Mouse (Mus musculus) ES-E14 (cell line): ENCODE measurements around the gene Acot7. TPM values are rescaled to one million over a fixed set of nuclear protein-coding genes. Genes with fewer than 3 reads are reported as not detected.

Experiments
- DNase-seq: peaks from one replicate; pipeline ENCODE4 v3.0.0-alpha.2; 2013; ENCODE audit warnings: low read depth, low spot score
- H3K27ac ChIP-seq: 2 replicates; pipeline ENCODE4 v1.5.1; 2012; ENCODE audit warnings: low read depth, mild to moderate bottlenecking, low read length, moderate library complexity, mixed read lengths; ENCODE audit not compliant: poor library complexity, insufficient read depth, severe bottlenecking
- H3K36me3 ChIP-seq: 2 replicates; pipeline ENCODE4 v1.6.1; 2012; ENCODE audit warnings: mild to moderate bottlenecking, low read length, moderate library complexity, mixed read lengths; ENCODE audit not compliant: control insufficient read depth, poor library complexity, insufficient read depth, severe bottlenecking
- H3K4me1 ChIP-seq, 2 experiments: fragments of 150-350 bp in 1 of 2; sonication (generic) in 1 of 2; 2 replicates each; pipeline ENCODE4 v1.6.1; 2012; ENCODE audit warnings: low read length in 2 of 2, mild to moderate bottlenecking in 1 of 2, mixed read lengths in 1 of 2; ENCODE audit not compliant: control insufficient read depth in 2 of 2, insufficient read depth in 2 of 2, poor library complexity in 1 of 2
- H3K4me3 ChIP-seq, 2 experiments: fragments of 150-350 bp in 1 of 2; sonication (generic) in 1 of 2; 2 replicates each; pipeline ENCODE4 v1.5.1; 2012; ENCODE audit warnings: low read length in 2 of 2, low read depth in 1 of 2, mild to moderate bottlenecking in 1 of 2, mixed read lengths in 1 of 2; ENCODE audit not compliant: insufficient read depth in 1 of 2, poor library complexity in 1 of 2, severe bottlenecking in 1 of 2
- H3K9ac ChIP-seq: 2 replicates; pipeline ENCODE4 v1.6.1; 2012; ENCODE audit warnings: low read depth, mild to moderate bottlenecking, low read length, mixed read lengths; ENCODE audit not compliant: poor library complexity, insufficient read depth, severe bottlenecking
- H3K9me3 ChIP-seq: fragments of 150-350 bp; sonication (generic); 2 replicates; pipeline ENCODE4 v1.6.1; 2012; ENCODE audit warnings: low read depth, mild to moderate bottlenecking, low read length; ENCODE audit not compliant: control insufficient read depth, insufficient read depth
- CHD2 ChIP-seq: IDR thresholded peaks from 2 replicates; pipeline ENCODE4 v1.6.1; 2014; ENCODE audit warnings: mild to moderate bottlenecking, low read depth, low read length, inconsistent platforms
- HCFC1 ChIP-seq: IDR thresholded peaks from 2 replicates; pipeline ENCODE4 v1.6.1; 2012; ENCODE audit warnings: low read length, inconsistent platforms, borderline replicate concordance; ENCODE audit not compliant: insufficient read depth
- MAFK ChIP-seq: IDR thresholded peaks from 2 replicates; pipeline ENCODE4 v1.6.1; 2014; ENCODE audit warnings: mild to moderate bottlenecking, low read depth, low read length, inconsistent platforms; ENCODE audit not compliant: insufficient read depth
- ZC3H11A ChIP-seq: IDR thresholded peaks from 2 replicates; pipeline ENCODE4 v1.6.1; 2012; ENCODE audit warnings: low read depth, mild to moderate bottlenecking, inconsistent platforms, low read length, borderline replicate concordance
- ZNF384 ChIP-seq: IDR thresholded peaks from 2 replicates; pipeline ENCODE4 v1.6.1; 2012; ENCODE audit warnings: low read depth, low read length, inconsistent platforms
- in situ Hi-C, 2 experiments: fragments of 600-800 bp; cut with MboI; formaldehyde crosslinking; loops; one replicate each; pipeline ENCODE4 v1.15.1; 2025; ENCODE audit warnings: low sequenced_read_pairs in 2 of 2, inconsistent platforms in 1 of 2; ENCODE audit not compliant: unreplicated experiment in 2 of 2
- total RNA-seq: library from RNA; depleted of rRNA; stranded (reverse); fragments of 300-350 nt; gene quantifications from 2 replicates; pipeline ENCODE4 v1.2.3, GENCODE M21; 2012

Acot7 gene
- total RNA-seq, 1 experiment, result 51.9 TPM

- Histone ChIP-seq H3K27ac (no peak overlapping the region; the same call in 1 of the 2 replicates), H3K9me3 (no peaks in the 10 kb centered on the region), H3K4me3 (peak overlapping the region; percentile 71 to 84), H3K36me3 (peaks cover 11% of the 10 kb centered on the region), H3K9ac (peak overlapping the region; percentile 76; the same call in 1 of the 2 replicates), H3K4me1 (peaks cover 4 to 25% of the 10 kb centered on the region in 2 experiments; a peak in 3 of 4 replicates)
- DNase-seq, result no peak
- in situ Hi-C loops, result no loop called here
- TF ChIP-seq ZC3H11A (no peak), MAFK (no peak), HCFC1 (no peak), ZNF384 (no peak), CHD2 (no peak)
Measured at GRCm38 (mm10) chr4:152296371-152296770, 118.4 kb downstream of the Acot7 start.

DNA sequence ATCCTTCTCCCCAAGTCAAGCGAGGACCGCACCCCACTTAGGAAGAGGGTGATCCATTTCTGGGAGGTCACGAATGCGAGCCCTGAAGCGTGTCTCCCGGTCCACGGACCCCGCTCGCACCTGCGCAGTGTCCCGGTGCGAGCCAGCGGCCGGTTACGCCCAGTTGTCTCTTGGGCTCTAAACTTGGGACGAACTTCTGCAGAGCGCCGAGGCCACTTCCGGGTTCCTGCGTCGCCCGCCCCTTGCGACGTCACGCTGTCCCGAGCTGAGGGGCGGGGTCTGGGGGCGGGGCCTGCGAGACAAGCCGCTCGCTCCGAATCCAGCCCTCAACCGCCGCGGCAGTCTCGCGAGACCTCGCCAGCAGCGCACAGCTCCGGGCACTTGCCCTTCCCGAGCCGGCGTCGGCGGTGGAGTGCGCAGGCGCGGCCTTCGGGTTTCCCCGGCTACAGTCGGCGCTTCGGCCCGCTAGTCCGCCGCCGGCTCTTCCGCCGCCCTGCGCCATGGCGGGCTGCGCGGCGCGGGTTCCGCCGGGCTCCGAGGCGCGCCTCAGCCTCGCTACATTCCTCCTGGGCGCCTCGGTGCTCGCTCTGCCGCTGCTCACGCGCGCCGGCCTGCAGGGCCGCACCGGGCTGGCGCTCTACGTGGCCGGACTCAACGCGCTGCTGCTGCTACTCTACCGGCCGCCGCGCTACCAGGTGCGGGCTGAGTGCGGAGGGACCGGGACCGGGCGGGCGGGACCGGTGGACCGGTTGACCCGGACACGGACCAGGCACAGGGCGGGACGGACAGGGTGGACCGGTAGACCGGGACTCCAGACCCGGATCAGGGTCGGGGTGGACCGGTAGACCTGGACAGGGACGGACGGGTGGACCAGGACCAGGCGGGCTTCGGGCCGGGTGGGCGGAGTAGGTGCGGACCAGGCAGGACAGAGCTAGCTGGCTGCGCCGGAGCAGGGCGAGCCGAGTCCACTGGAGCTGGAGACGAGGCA, 119.2 kb downstream of the Acot7 start, which contains the start of gene Icmt:
Gene Icmt (plus strand): TSS at position 354 of the 988 bp plus-strand sequence.
- TF ChIP-seq CHD2 (peak; percentile 97), ZC3H11A (no peak), HCFC1 (peak; percentile 88)
- Histone ChIP-seq H3K36me3 (peaks cover 11% of the 10 kb centered on the region), H3K27ac (peak within 1 kb of the TSS; percentile 26; the same call in 1 of the 2 replicates), H3K9ac (peak within 1 kb of the TSS; percentile 82), H3K4me3 (peak within 1 kb of the TSS; percentile 76 to 94), H3K9me3 (no peaks in the 10 kb centered on the region), H3K4me1 (peaks cover 4 to 22% of the 10 kb centered on the region in 2 experiments; a peak in 2 of 4 replicates)
- peak; percentile 97 for DNase-seq
- in situ Hi-C loops, result no loop called here

GRCm38 (mm10) chr4:152298836-152299235, 120.9 kb downstream of the Acot7 start:
- H3K4me3 ChIP-seq, result no peak overlapping the region

GRCm38 (mm10) chr4:152300375-152300774, 122.4 kb downstream of the Acot7 start:
- H3K4me1 ChIP-seq, result peaks cover 4 to 6% of the 10 kb centered on the region in 2 experiments; a peak in 1 of 4 replicates
- H3K4me3 ChIP-seq, result no peak overlapping the region
- in situ Hi-C loops, result no loop called here
- H3K36me3 ChIP-seq, result peaks cover 32% of the 10 kb centered on the region
- no peak for TF ChIP-seq HCFC1
- TF ChIP-seq ZC3H11A, result no peak
- TF ChIP-seq MAFK, result no peak
- H3K9me3 ChIP-seq, result no peaks in the 10 kb centered on the region
- no peak for DNase-seq
- H3K9ac ChIP-seq, result no peak overlapping the region
- H3K27ac ChIP-seq, result no peak overlapping the region

More at GRCm38 (mm10) chr4:152298836-152299235, 120.9 kb downstream of the Acot7 start:
- Histone ChIP-seq H3K36me3 (peaks cover 23% of the 10 kb centered on the region), H3K27ac (no peak overlapping the region), H3K9ac (peak overlapping the region; percentile 26; the same call in 1 of the 2 replicates), H3K9me3 (no peaks in the 10 kb centered on the region), H3K4me1 (peaks cover 4 to 10% of the 10 kb centered on the region in 2 experiments; a peak in 1 of 4 replicates)
- no peak for DNase-seq
- in situ Hi-C loops, result no loop called here
- TF ChIP-seq MAFK (no peak), CHD2 (no peak), ZC3H11A (no peak), HCFC1 (no peak), ZNF384 (no peak)
